Mouse (Mus musculus): ENCODE measurements at regions not wholly inside any gene's neighbourhood (a gene's known extent, or its start where the extent isn't known, plus 50 kb on each side); places are given as distances from the start of the nearest gene placed in this dataset.

DNA sequence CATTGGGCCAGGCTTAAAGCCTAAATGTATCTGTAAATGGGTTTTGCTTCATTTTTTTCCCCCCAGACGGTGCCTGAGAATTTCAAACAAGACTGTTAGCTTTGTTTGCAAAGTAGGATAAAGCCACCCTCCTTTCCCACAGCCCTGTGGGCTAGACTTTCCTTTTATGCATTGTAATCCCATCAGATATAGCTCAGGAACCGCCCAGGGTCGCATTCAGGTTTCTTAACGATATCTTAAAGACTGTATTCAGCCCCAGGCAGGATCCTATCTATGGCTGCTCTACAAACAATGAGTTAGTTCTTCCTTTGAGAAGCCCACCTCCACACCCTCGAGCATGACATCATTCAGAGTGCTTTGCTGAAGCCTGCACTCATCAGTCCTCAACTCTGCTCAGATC is 509.2 kb downstream of the Plekhb2 start:
- H3K27me3 ChIP-seq (ENCODE audit: control insufficient read depth, insufficient read depth, insufficient read length): no peaks in the 10 kb centered on the region
- TF ChIP-seq USF1 (IDR thresholded peaks at IDR 0.05; ENCODE audit: low read depth): no peak
- TF ChIP-seq MAX (IDR thresholded peaks at IDR 0.05): no peak
- TF ChIP-seq MYOG (IDR thresholded peaks at IDR 0.05; ENCODE audit: control insufficient read depth, extremely low read depth, insufficient read length): no peak
- TF ChIP-seq MYOD1 (IDR thresholded peaks at IDR 0.05; ENCODE audit: control insufficient read depth, insufficient read length, low read depth): no peak
- no peak for TF ChIP-seq FOSL1 (IDR thresholded peaks at IDR 0.05; ENCODE audit: insufficient read depth, low read length, poor library complexity, severe bottlenecking)
- TF ChIP-seq CEBPB (IDR thresholded peaks at IDR 0.05; ENCODE audit: low read depth): no peak
- TF ChIP-seq CTCF (IDR thresholded peaks at IDR 0.05; ENCODE audit: control insufficient read depth, insufficient read depth, insufficient read length): no peak
- no peaks in the 10 kb centered on the region for H3K79me2 ChIP-seq (ENCODE audit: control insufficient read depth, insufficient read depth)

DNA sequence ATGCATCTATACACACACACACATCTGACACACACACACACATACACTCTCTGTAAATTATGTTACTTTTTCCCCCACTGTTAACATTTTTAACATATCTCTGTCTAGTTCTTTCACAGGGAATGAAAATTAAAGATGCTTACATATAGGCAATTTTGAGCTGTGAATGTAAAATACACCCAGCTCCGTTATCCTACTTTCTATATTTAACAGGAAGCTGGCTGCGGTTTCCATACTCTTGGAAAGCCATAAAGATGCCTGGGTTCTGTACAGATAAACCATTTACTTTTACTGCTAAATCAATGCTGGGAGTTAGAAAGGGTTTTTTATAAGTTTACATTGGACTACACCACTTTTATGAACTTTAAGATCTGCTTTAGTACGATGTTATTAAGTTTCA is 511.7 kb downstream of the Plekhb2 start:
- Histone ChIP-seq H3K4me3 (ENCODE audit: insufficient read depth, poor library complexity, severe bottlenecking) (no peak overlapping the region), H3K27me3 (ENCODE audit: control insufficient read depth, insufficient read depth, insufficient read length) (no peaks in the 10 kb centered on the region), H3ac (ENCODE audit: control insufficient read depth, insufficient read length, low read depth) (no peak overlapping the region), H3K36me3 (ENCODE audit: control insufficient read depth, insufficient read depth) (no peaks in the 10 kb centered on the region), H3K79me2 (ENCODE audit: control insufficient read depth, insufficient read depth) (no peaks in the 10 kb centered on the region), H3K79me3 (ENCODE audit: low read depth) (no peaks in the 10 kb centered on the region)
- TF ChIP-seq CEBPB (IDR thresholded peaks at IDR 0.05; ENCODE audit: low read depth): no peak
- TF ChIP-seq CTCF (IDR thresholded peaks at IDR 0.05; ENCODE audit: control insufficient read depth, insufficient read depth, insufficient read length): no peak
- no peak for TF ChIP-seq MYOD1 (IDR thresholded peaks at IDR 0.05; ENCODE audit: control insufficient read depth, insufficient read length, low read depth)
- TF ChIP-seq FOSL1 (IDR thresholded peaks at IDR 0.05; ENCODE audit: insufficient read depth, low read length, poor library complexity, severe bottlenecking): no peak
- TF ChIP-seq USF1 (IDR thresholded peaks at IDR 0.05; ENCODE audit: low read depth): no peak
- no peak for TF ChIP-seq MYOG (IDR thresholded peaks at IDR 0.05; ENCODE audit: control insufficient read depth, extremely low read depth, insufficient read length)
- TF ChIP-seq MAX (IDR thresholded peaks at IDR 0.05): no peak

More for the DNA sequence above, 509.2 kb downstream of the Plekhb2 start:
- H3K79me3 ChIP-seq (ENCODE audit: low read depth): no peaks in the 10 kb centered on the region
- no peak overlapping the region for H3K4me3 ChIP-seq (ENCODE audit: insufficient read depth, poor library complexity, severe bottlenecking)
- no peak overlapping the region for H3ac ChIP-seq (ENCODE audit: control insufficient read depth, insufficient read length, low read depth)
- H3K36me3 ChIP-seq (ENCODE audit: control insufficient read depth, insufficient read depth): no peaks in the 10 kb centered on the region

DNA sequence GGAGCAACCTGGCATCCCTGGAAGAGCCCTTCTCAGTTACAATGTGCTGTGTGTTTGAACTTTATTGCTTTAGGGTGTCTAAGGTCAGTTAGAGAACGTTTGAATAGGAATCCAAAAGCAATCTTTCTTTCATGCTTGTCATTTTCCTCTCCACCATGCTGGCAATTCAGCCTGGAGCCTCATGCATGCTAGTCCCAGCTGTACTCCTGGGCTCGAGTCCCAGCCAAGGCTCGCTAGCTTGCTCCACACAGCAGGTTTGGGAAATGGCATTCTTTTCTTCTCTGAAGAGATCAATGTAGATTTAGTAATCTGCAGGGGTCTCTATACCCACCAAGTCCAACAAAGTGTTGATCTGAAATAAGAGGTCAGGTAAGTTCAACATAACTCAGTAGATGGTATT is 513.1 kb downstream of the Plekhb2 start:
- no peak overlapping the region for H3ac ChIP-seq (ENCODE audit: control insufficient read depth, insufficient read length, low read depth)
- H3K4me3 ChIP-seq (ENCODE audit: insufficient read depth, poor library complexity, severe bottlenecking): no peak overlapping the region
- no peaks in the 10 kb centered on the region for H3K79me3 ChIP-seq (ENCODE audit: low read depth)
- TF ChIP-seq MYOG (IDR thresholded peaks at IDR 0.05; ENCODE audit: control insufficient read depth, extremely low read depth, insufficient read length): no peak
- TF ChIP-seq MAX (IDR thresholded peaks at IDR 0.05): no peak
- no peak for TF ChIP-seq CEBPB (IDR thresholded peaks at IDR 0.05; ENCODE audit: low read depth)
- no peak for TF ChIP-seq USF1 (IDR thresholded peaks at IDR 0.05; ENCODE audit: low read depth)
- TF ChIP-seq FOSL1 (IDR thresholded peaks at IDR 0.05; ENCODE audit: insufficient read depth, low read length, poor library complexity, severe bottlenecking): no peak
- no peak for TF ChIP-seq CTCF (IDR thresholded peaks at IDR 0.05; ENCODE audit: control insufficient read depth, insufficient read depth, insufficient read length)
- TF ChIP-seq MYOD1 (IDR thresholded peaks at IDR 0.05; ENCODE audit: control insufficient read depth, insufficient read length, low read depth): no peak
- no peaks in the 10 kb centered on the region for H3K79me2 ChIP-seq (ENCODE audit: control insufficient read depth, insufficient read depth)
- H3K36me3 ChIP-seq (ENCODE audit: control insufficient read depth, insufficient read depth): no peaks in the 10 kb centered on the region
- no peaks in the 10 kb centered on the region for H3K27me3 ChIP-seq (ENCODE audit: control insufficient read depth, insufficient read depth, insufficient read length)

DNA sequence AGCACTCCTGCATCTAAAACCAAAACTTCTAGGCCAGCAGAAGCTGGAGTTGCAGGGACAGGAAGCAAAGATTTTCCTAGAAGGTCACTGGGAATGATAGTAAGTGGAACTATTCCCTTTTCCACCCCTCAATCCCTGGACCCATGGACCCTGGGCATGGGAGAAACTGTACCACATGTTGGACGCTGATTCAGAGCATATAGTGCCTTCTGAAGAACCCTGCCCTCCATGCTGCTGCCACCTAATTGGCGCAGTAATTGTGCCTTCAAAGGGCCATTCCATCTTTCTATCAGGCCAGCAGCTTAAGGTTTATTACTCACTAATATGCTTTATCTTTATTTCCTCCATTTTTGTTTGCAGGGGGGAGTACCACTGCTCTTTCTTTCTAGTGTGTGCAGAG is 516.8 kb downstream of the Plekhb2 start:
- Histone ChIP-seq H3K27me3 (ENCODE audit: control insufficient read depth, insufficient read depth, insufficient read length) (no peaks in the 10 kb centered on the region), H3K79me2 (ENCODE audit: control insufficient read depth, insufficient read depth) (no peaks in the 10 kb centered on the region), H3K36me3 (ENCODE audit: control insufficient read depth, insufficient read depth) (no peaks in the 10 kb centered on the region), H3K79me3 (ENCODE audit: low read depth) (no peaks in the 10 kb centered on the region), H3ac (ENCODE audit: control insufficient read depth, insufficient read length, low read depth) (no peak overlapping the region), H3K4me3 (ENCODE audit: insufficient read depth, poor library complexity, severe bottlenecking) (no peak overlapping the region)
- TF ChIP-seq USF1 (IDR thresholded peaks at IDR 0.05; ENCODE audit: low read depth): no peak
- no peak for TF ChIP-seq MYOD1 (IDR thresholded peaks at IDR 0.05; ENCODE audit: control insufficient read depth, insufficient read length, low read depth)
- no peak for TF ChIP-seq CEBPB (IDR thresholded peaks at IDR 0.05; ENCODE audit: low read depth)
- TF ChIP-seq MAX (IDR thresholded peaks at IDR 0.05): no peak
- TF ChIP-seq CTCF (IDR thresholded peaks at IDR 0.05; ENCODE audit: control insufficient read depth, insufficient read depth, insufficient read length): no peak
- no peak for TF ChIP-seq FOSL1 (IDR thresholded peaks at IDR 0.05; ENCODE audit: insufficient read depth, low read length, poor library complexity, severe bottlenecking)
- no peak for TF ChIP-seq MYOG (IDR thresholded peaks at IDR 0.05; ENCODE audit: control insufficient read depth, extremely low read depth, insufficient read length)

DNA sequence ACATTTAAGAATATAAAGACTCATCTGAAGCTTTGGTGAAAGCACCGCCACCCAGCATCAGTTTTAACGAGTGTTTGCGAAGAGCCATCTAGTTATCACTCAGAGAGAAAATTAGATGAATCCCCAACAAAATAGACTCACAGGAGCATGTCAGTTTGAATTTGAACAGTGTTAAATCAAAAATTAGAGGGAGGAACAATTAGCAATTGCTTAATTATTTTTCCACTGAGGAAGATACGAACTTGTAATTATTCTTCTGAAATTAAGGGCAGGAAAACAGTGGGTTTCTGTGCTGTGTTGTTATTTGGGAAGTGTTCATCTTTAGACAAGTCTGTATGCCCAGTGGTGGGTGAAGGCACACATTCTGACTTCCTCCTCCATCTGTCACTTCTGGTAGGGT is 523.0 kb downstream of the Plekhb2 start:
- no peak overlapping the region for H3K4me3 ChIP-seq (ENCODE audit: insufficient read depth, poor library complexity, severe bottlenecking)
- H3ac ChIP-seq (ENCODE audit: control insufficient read depth, insufficient read length, low read depth): no peak overlapping the region
- no peaks in the 10 kb centered on the region for H3K79me3 ChIP-seq (ENCODE audit: low read depth)
- no peaks in the 10 kb centered on the region for H3K79me2 ChIP-seq (ENCODE audit: control insufficient read depth, insufficient read depth)
- no peaks in the 10 kb centered on the region for H3K27me3 ChIP-seq (ENCODE audit: control insufficient read depth, insufficient read depth, insufficient read length)
- no peaks in the 10 kb centered on the region for H3K36me3 ChIP-seq (ENCODE audit: control insufficient read depth, insufficient read depth)
- no peak for TF ChIP-seq MAX (IDR thresholded peaks at IDR 0.05)
- TF ChIP-seq USF1 (IDR thresholded peaks at IDR 0.05; ENCODE audit: low read depth): no peak
- TF ChIP-seq MYOD1 (IDR thresholded peaks at IDR 0.05; ENCODE audit: control insufficient read depth, insufficient read length, low read depth): no peak
- no peak for TF ChIP-seq CTCF (IDR thresholded peaks at IDR 0.05; ENCODE audit: control insufficient read depth, insufficient read depth, insufficient read length)
- no peak for TF ChIP-seq MYOG (IDR thresholded peaks at IDR 0.05; ENCODE audit: control insufficient read depth, extremely low read depth, insufficient read length)
- TF ChIP-seq FOSL1 (IDR thresholded peaks at IDR 0.05; ENCODE audit: insufficient read depth, low read length, poor library complexity, severe bottlenecking): no peak
- no peak for TF ChIP-seq CEBPB (IDR thresholded peaks at IDR 0.05; ENCODE audit: low read depth)

Data from C2C12 (cell line).